Mouse (Mus musculus): ENCODE results near the gene Inpp5a. TPM values are rescaled to one million over a fixed set of nuclear protein-coding genes. Genes with fewer than 3 reads are reported as not detected.

The Inpp5a gene
- polyA plus RNA-seq, 1 experiment from 2014 or later: 46.2 TPM

GRCm38 (mm10) chr7:139399977-139400685 is 11.2 kb downstream of the Inpp5a start:
- Histone ChIP-seq H3K9ac (replicated peaks; ENCODE audit: low read depth, low read length) (no peak overlapping the region), H3K4me3 (ENCODE audit: low read depth, low read length) (no peak overlapping the region), H3K9me3 (ENCODE audit: control insufficient read depth, low read depth, low read length) (no peaks in the 10 kb centered on the region), H3K27me3 (ENCODE audit: control insufficient read depth, insufficient read depth, low read length) (no peaks in the 10 kb centered on the region), H3K36me3 (ENCODE audit: control insufficient read depth, insufficient read depth, low read length) (no peaks in the 10 kb centered on the region; the same call in 1 of the 2 replicates), H3K4me2 (replicated peaks; ENCODE audit: low read depth, low read length) (no peak overlapping the region), H3K4me1 (ENCODE audit: control insufficient read depth, insufficient read depth, low read length) (peaks cover 27% of the 10 kb centered on the region), H3K27ac (ENCODE audit: low read length) (no peak overlapping the region)
- 84% methylated on average over 11 of the region's 11 CpGs for WGBS
- ATAC-seq (ENCODE audit: insufficient number of reproducible peaks, insufficient read depth, low FRiP score, low read depth): no peak

- 85% methylated on average over 3 of the region's 3 CpGs for WGBS
- Histone ChIP-seq H3K4me1 (ENCODE audit: control insufficient read depth, insufficient read depth, low read length) (peaks cover 27% of the 10 kb centered on the region), H3K4me3 (ENCODE audit: low read depth, low read length) (no peak overlapping the region), H3K9ac (replicated peaks; ENCODE audit: low read depth, low read length) (no peak overlapping the region), H3K27ac (ENCODE audit: low read length) (no peak overlapping the region), H3K9me3 (ENCODE audit: control insufficient read depth, low read depth, low read length) (no peaks in the 10 kb centered on the region), H3K36me3 (ENCODE audit: control insufficient read depth, insufficient read depth, low read length) (no peaks in the 10 kb centered on the region; the same call in 1 of the 2 replicates), H3K4me2 (replicated peaks; ENCODE audit: low read depth, low read length) (no peak overlapping the region), H3K27me3 (ENCODE audit: control insufficient read depth, insufficient read depth, low read length) (no peaks in the 10 kb centered on the region)
- ATAC-seq (ENCODE audit: insufficient number of reproducible peaks, insufficient read depth, low FRiP score, low read depth): no peak
These were observed 12.0 kb downstream of the Inpp5a start for GRCm38 (mm10) chr7:139400926-139401325.

GRCm38 (mm10) chr7:139401791-139402190 is 12.9 kb downstream of the Inpp5a start:
- WGBS: 79% methylated on average over 8 of the region's 8 CpGs

GRCm38 (mm10) chr7:139402721-139403120 is 13.8 kb downstream of the Inpp5a start:
- Histone ChIP-seq H3K27me3 (ENCODE audit: control insufficient read depth, insufficient read depth, low read length) (no peaks in the 10 kb centered on the region), H3K4me3 (ENCODE audit: low read depth, low read length) (no peak overlapping the region), H3K36me3 (ENCODE audit: control insufficient read depth, insufficient read depth, low read length) (no peaks in the 10 kb centered on the region; the same call in 1 of the 2 replicates), H3K27ac (ENCODE audit: low read length) (no peak overlapping the region), H3K4me1 (ENCODE audit: control insufficient read depth, insufficient read depth, low read length) (peaks cover 21% of the 10 kb centered on the region), H3K9ac (replicated peaks; ENCODE audit: low read depth, low read length) (no peak overlapping the region), H3K9me3 (ENCODE audit: control insufficient read depth, low read depth, low read length) (no peaks in the 10 kb centered on the region), H3K4me2 (replicated peaks; ENCODE audit: low read depth, low read length) (no peak overlapping the region)
- 70% methylated on average over 4 of the region's 4 CpGs for WGBS
- ATAC-seq (ENCODE audit: insufficient number of reproducible peaks, insufficient read depth, low FRiP score, low read depth): no peak

More at GRCm38 (mm10) chr7:139401791-139402190, 12.9 kb downstream of the Inpp5a start:
- H3K27ac ChIP-seq (ENCODE audit: low read length): no peak overlapping the region
- no peak overlapping the region for H3K9ac ChIP-seq (replicated peaks; ENCODE audit: low read depth, low read length)
- no peaks in the 10 kb centered on the region for H3K9me3 ChIP-seq (ENCODE audit: control insufficient read depth, low read depth, low read length)
- H3K27me3 ChIP-seq (ENCODE audit: control insufficient read depth, insufficient read depth, low read length): no peaks in the 10 kb centered on the region
- H3K4me3 ChIP-seq (ENCODE audit: low read depth, low read length): no peak overlapping the region
- no peak overlapping the region for H3K4me2 ChIP-seq (replicated peaks; ENCODE audit: low read depth, low read length)
- no peak for ATAC-seq (ENCODE audit: insufficient number of reproducible peaks, insufficient read depth, low FRiP score, low read depth)
- H3K4me1 ChIP-seq (ENCODE audit: control insufficient read depth, insufficient read depth, low read length): peaks cover 27% of the 10 kb centered on the region
- no peaks in the 10 kb centered on the region; the same call in 1 of the 2 replicates for H3K36me3 ChIP-seq (ENCODE audit: control insufficient read depth, insufficient read depth, low read length)

- ATAC-seq (ENCODE audit: insufficient number of reproducible peaks, insufficient read depth, low FRiP score, low read depth): no peak
- H3K4me1 ChIP-seq (ENCODE audit: control insufficient read depth, insufficient read depth, low read length): peaks cover 7% of the 10 kb centered on the region
- no peak overlapping the region for H3K27ac ChIP-seq (ENCODE audit: low read length)
- H3K4me2 ChIP-seq (replicated peaks; ENCODE audit: low read depth, low read length): no peak overlapping the region
- no peaks in the 10 kb centered on the region for H3K27me3 ChIP-seq (ENCODE audit: control insufficient read depth, insufficient read depth, low read length)
- H3K4me3 ChIP-seq (ENCODE audit: low read depth, low read length): no peak overlapping the region
- H3K9ac ChIP-seq (replicated peaks; ENCODE audit: low read depth, low read length): no peak overlapping the region
- WGBS: 92% methylated on average over 2 of the region's 2 CpGs
- no peaks in the 10 kb centered on the region; the same call in 1 of the 2 replicates for H3K36me3 ChIP-seq (ENCODE audit: control insufficient read depth, insufficient read depth, low read length)
- no peaks in the 10 kb centered on the region for H3K9me3 ChIP-seq (ENCODE audit: control insufficient read depth, low read depth, low read length)
These were observed 17.7 kb downstream of the Inpp5a start for GRCm38 (mm10) chr7:139406581-139406980.

- Histone ChIP-seq H3K4me2 (replicated peaks; ENCODE audit: low read depth, low read length) (no peak overlapping the region), H3K27me3 (ENCODE audit: control insufficient read depth, insufficient read depth, low read length) (no peaks in the 10 kb centered on the region), H3K9ac (replicated peaks; ENCODE audit: low read depth, low read length) (no peak overlapping the region), H3K9me3 (ENCODE audit: control insufficient read depth, low read depth, low read length) (no peaks in the 10 kb centered on the region), H3K4me3 (ENCODE audit: low read depth, low read length) (no peak overlapping the region), H3K27ac (ENCODE audit: low read length) (no peak overlapping the region), H3K36me3 (ENCODE audit: control insufficient read depth, insufficient read depth, low read length) (no peaks in the 10 kb centered on the region; the same call in 1 of the 2 replicates), H3K4me1 (ENCODE audit: control insufficient read depth, insufficient read depth, low read length) (peaks cover 19% of the 10 kb centered on the region)
- no peak for ATAC-seq (ENCODE audit: insufficient number of reproducible peaks, insufficient read depth, low FRiP score, low read depth)
These were observed 19.1 kb downstream of the Inpp5a start for GRCm38 (mm10) chr7:139407966-139408365.

GRCm38 (mm10) chr7:139409903-139410302 is 21.0 kb downstream of the Inpp5a start:
- Histone ChIP-seq H3K27me3 (ENCODE audit: control insufficient read depth, insufficient read depth, low read length) (no peaks in the 10 kb centered on the region), H3K36me3 (ENCODE audit: control insufficient read depth, insufficient read depth, low read length) (no peaks in the 10 kb centered on the region; the same call in 1 of the 2 replicates), H3K4me1 (ENCODE audit: control insufficient read depth, insufficient read depth, low read length) (peaks cover 30% of the 10 kb centered on the region), H3K9ac (replicated peaks; ENCODE audit: low read depth, low read length) (no peak overlapping the region), H3K9me3 (ENCODE audit: control insufficient read depth, low read depth, low read length) (no peaks in the 10 kb centered on the region), H3K27ac (ENCODE audit: low read length) (no peak overlapping the region), H3K4me3 (ENCODE audit: low read depth, low read length) (no peak overlapping the region), H3K4me2 (replicated peaks; ENCODE audit: low read depth, low read length) (no peak overlapping the region)
- no peak for ATAC-seq (ENCODE audit: insufficient number of reproducible peaks, insufficient read depth, low FRiP score, low read depth)
- WGBS: 86% methylated on average over 5 of the region's 5 CpGs

GRCm38 (mm10) chr7:139412223-139412950 is 23.5 kb downstream of the Inpp5a start:
- no peak overlapping the region for H3K9ac ChIP-seq (replicated peaks; ENCODE audit: low read depth, low read length)
- no peak overlapping the region for H3K4me2 ChIP-seq (replicated peaks; ENCODE audit: low read depth, low read length)
- H3K27ac ChIP-seq (ENCODE audit: low read length): peak overlapping the region; percentile 60
- peak; percentile 39; the same call in 1 of the 2 replicates for ATAC-seq (ENCODE audit: insufficient number of reproducible peaks, insufficient read depth, low FRiP score, low read depth)
- H3K9me3 ChIP-seq (ENCODE audit: control insufficient read depth, low read depth, low read length): no peaks in the 10 kb centered on the region
- no peaks in the 10 kb centered on the region for H3K36me3 ChIP-seq (ENCODE audit: control insufficient read depth, insufficient read depth, low read length)
- no peak overlapping the region for H3K4me3 ChIP-seq (ENCODE audit: low read depth, low read length)
- 33% methylated on average over 8 of the region's 8 CpGs for WGBS
- no peaks in the 10 kb centered on the region for H3K27me3 ChIP-seq (ENCODE audit: control insufficient read depth, insufficient read depth, low read length)
- H3K4me1 ChIP-seq (ENCODE audit: control insufficient read depth, insufficient read depth, low read length): peaks cover 38% of the 10 kb centered on the region

Data from stomach, embryonic 14.5 days (tissue).